In genomic region chr12:33427293-33427692, GRCm38 (mm10) we compare ENCODE assay signal across 26 mouse cellular contexts. TPM values are rescaled to one million over a fixed set of nuclear protein-coding genes. Genes with fewer than 3 reads are reported as not detected.
DNase-seq lines count a peak whose midpoint lies in the region; ATAC-seq and TF ChIP-seq lines count a peak whose summit lies in the region.
"Had no signal": no experiment of that assay in that cellular context is flagged by ENCODE, and none has a peak within 500 bp of the region (broad histone marks: within the 10 kb centered on the region; RNA-seq: fewer than 3 reads in every experiment).

No protein-coding gene starts in this region.

- no peak overlapping the region for H3K9ac ChIP-seq in liver, postnatal 0 days (replicated peaks)
- no peak overlapping the region for H3K9ac ChIP-seq in ES-E14 (ENCODE audit: insufficient read depth, low read depth, low read length, poor library complexity, severe bottlenecking)
- no peak overlapping the region for H3K9ac ChIP-seq in forebrain, embryonic 12.5 days
- H3K9ac ChIP-seq: forebrain, postnatal 0 days; hindbrain, embryonic 12.5 days; hindbrain, embryonic 15.5 days had no signal

- in situ Hi-C loops in ES-E14 (cut with MboI; ENCODE audit: low sequenced_read_pairs in 2 of 2, unreplicated experiment in 2 of 2) = no loop called here

- no peak overlapping the region for H3K4me3 ChIP-seq in liver, postnatal 0 days (ENCODE audit: low read depth, low read length)
- H3K4me3 ChIP-seq in ES-E14 (ENCODE audit: insufficient read depth in 1 of 2, low read depth in 1 of 2, low read length in 2 of 2, poor library complexity in 1 of 2, severe bottlenecking in 1 of 2) (no peak overlapping the region), myocyte (no peak overlapping the region)
- H3K4me3 ChIP-seq in forebrain, embryonic 12.5 days (replicated peaks) = no peak overlapping the region
- H3K4me3 ChIP-seq: forebrain, embryonic 10.5 days; gastrocnemius, adult 2 months; heart, adult 2 months; heart, embryonic 10.5 days; hindbrain, embryonic 12.5 days; hindbrain, embryonic 15.5 days had no signal

- no peak overlapping the region for H3K4me2 ChIP-seq in liver, postnatal 0 days (ENCODE audit: low read depth, low read length)
- H3K4me2 ChIP-seq in myocyte (ENCODE audit: low read depth) = no peak overlapping the region
- H3K4me2 ChIP-seq in forebrain, embryonic 12.5 days = no peak overlapping the region
- H3K4me2 ChIP-seq: hindbrain, embryonic 12.5 days; hindbrain, embryonic 15.5 days had no signal

- H3K4me1 ChIP-seq in liver, postnatal 0 days (ENCODE audit: insufficient read depth) = peaks cover 13% of the 10 kb centered on the region
- H3K4me1 ChIP-seq in ES-E14 (ENCODE audit: control insufficient read depth in 2 of 2, insufficient read depth in 2 of 2, low read length in 2 of 2, poor library complexity in 1 of 2) = peaks cover 10 to 14% of the 10 kb centered on the region in 2 experiments; a peak in 3 of 4 replicates
- peaks cover 8% of the 10 kb centered on the region for H3K4me1 ChIP-seq in forebrain, embryonic 12.5 days

- 35% methylated on average over 3 of the region's 3 CpGs for WGBS in liver, postnatal 0 days (ENCODE audit: insufficient replicate concordance)
- WGBS in forebrain, embryonic 12.5 days = 31% methylated on average over 3 of the region's 3 CpGs

- no peak for TF ChIP-seq POLR2A in myocyte (IDR thresholded peaks at IDR 0.05; ENCODE audit: insufficient read length, low read depth)

- H3K27ac ChIP-seq in liver, postnatal 0 days (ENCODE audit: low read depth) = peak overlapping the region; percentile 72
- peak overlapping the region; percentile 81; the same call in 1 of the 2 replicates for H3K27ac ChIP-seq in ES-E14 (ENCODE audit: insufficient read depth, low read depth, low read length, poor library complexity, severe bottlenecking)
- H3K27ac ChIP-seq in forebrain, embryonic 12.5 days = no peak overlapping the region
- H3K27ac ChIP-seq: forebrain, embryonic 10.5 days; gastrocnemius, adult 2 months; heart, adult 2 months; heart, embryonic 10.5 days; hindbrain, embryonic 12.5 days; hindbrain, embryonic 15.5 days had no signal

- H3K36me3 ChIP-seq in liver, postnatal 0 days (replicated peaks; ENCODE audit: insufficient read depth, low read length) = no peaks in the 10 kb centered on the region
- H3K36me3 ChIP-seq in ES-E14 (ENCODE audit: control insufficient read depth, insufficient read depth, low read length, poor library complexity, severe bottlenecking) (no peaks in the 10 kb centered on the region), myocyte (ENCODE audit: control insufficient read depth, insufficient read depth) (no peaks in the 10 kb centered on the region)
- H3K36me3 ChIP-seq in forebrain, embryonic 12.5 days (replicated peaks) = no peaks in the 10 kb centered on the region
- H3K36me3 ChIP-seq: forebrain, embryonic 10.5 days; heart, embryonic 10.5 days; hindbrain, embryonic 12.5 days; hindbrain, embryonic 15.5 days had no signal

- TF ChIP-seq EP300 in liver, postnatal 0 days (IDR thresholded peaks at IDR 0.05; ENCODE audit: low read depth) = no peak

- peak; percentile 24; the same call in 1 of the 2 replicates for ATAC-seq in liver, postnatal 0 days
- no peak for ATAC-seq in forebrain, embryonic 12.5 days (ENCODE audit: low FRiP score)
- ATAC-seq: CD4-positive, CD25-positive, alpha-beta regulatory T cell, adult 4 months; forebrain, embryonic 14.5 days; forebrain, postnatal 0 days; intestine, postnatal 0 days had no signal

- DNase-seq in liver, postnatal 0 days = no peak
- DNase-seq in liver (no peak), ES-E14 (ENCODE audit: low read depth, low spot score) (no peak)
- no peak for DNase-seq in gastrocnemius, adult 8-10 months (ENCODE audit: low spot score in 2 of 2)
- DNase-seq: adrenal gland, postnatal 14 days; cerebellum, adult 18-20 months; cerebellum, postnatal 14 days; forebrain, postnatal 0 days; gastrocnemius, adult 2 months; gastrocnemius, postnatal 25 days; heart, adult 2 months had no signal

- H3K27me3 ChIP-seq in liver, postnatal 0 days (ENCODE audit: insufficient read depth, low read length) = peaks cover 6% of the 10 kb centered on the region; the same call in 1 of the 2 replicates
- peaks cover 6% of the 10 kb centered on the region for H3K27me3 ChIP-seq in myocyte (ENCODE audit: control insufficient read depth, insufficient read depth, insufficient read length)
- H3K27me3 ChIP-seq in forebrain, embryonic 12.5 days = peaks cover 4% of the 10 kb centered on the region; the same call in 1 of the 2 replicates

- no peak for TF ChIP-seq CTCF in liver, postnatal 0 days (IDR thresholded peaks at IDR 0.05; ENCODE audit: low read depth)

- peaks cover 27% of the 10 kb centered on the region for H3K79me2 ChIP-seq in myocyte (ENCODE audit: control insufficient read depth, insufficient read depth)

- no peaks in the 10 kb centered on the region for H3K9me3 ChIP-seq in liver, postnatal 0 days (ENCODE audit: low read length)
- H3K9me3 ChIP-seq in ES-E14 (ENCODE audit: control insufficient read depth, insufficient read depth, low read depth, low read length) = no peaks in the 10 kb centered on the region
- no peaks in the 10 kb centered on the region for H3K9me3 ChIP-seq in forebrain, embryonic 12.5 days
- H3K9me3 ChIP-seq: forebrain, embryonic 10.5 days; heart, embryonic 10.5 days; hindbrain, embryonic 12.5 days; hindbrain, embryonic 15.5 days had no signal

- H3ac ChIP-seq in myocyte (ENCODE audit: control insufficient read depth, insufficient read length) = no peak overlapping the region

TF ChIP-seq in ES-E14, 5 proteins besides CTCF, POLR2A, EP300 and RAD21:
- TF ChIP-seq ZNF384 (IDR thresholded peaks at IDR 0.05; ENCODE audit: low read depth, low read length) (no peak), HCFC1 (IDR thresholded peaks at IDR 0.05; ENCODE audit: borderline replicate concordance, insufficient read depth, low read length) (no peak), MAFK (IDR thresholded peaks at IDR 0.05; ENCODE audit: insufficient read depth, low read depth, low read length) (no peak), ZC3H11A (IDR thresholded peaks at IDR 0.05; ENCODE audit: borderline replicate concordance, low read depth, low read length) (no peak), CHD2 (IDR thresholded peaks at IDR 0.05; ENCODE audit: low read depth, low read length) (no peak)

TF ChIP-seq in myocyte, 11 proteins besides CTCF, POLR2A, EP300 and RAD21:
- TF ChIP-seq SRF (IDR thresholded peaks at IDR 0.05; ENCODE audit: control insufficient read depth, insufficient read length, low read depth) = no peak
- TF ChIP-seq CEBPB (IDR thresholded peaks at IDR 0.05; ENCODE audit: insufficient read depth, poor library complexity, severe bottlenecking) = 0 out of 2 replicates have a peak, but pooled peaks have one; percentile 14
- TF ChIP-seq MYOD1 (IDR thresholded peaks at IDR 0.05; ENCODE audit: control insufficient read depth in 1 of 3, insufficient read length in 2 of 3, low read depth in 2 of 3) = no peak
- TF ChIP-seq TCF12 (IDR thresholded peaks at IDR 0.05; ENCODE audit: insufficient read depth, poor library complexity, severe bottlenecking) = no peak

RNA-seq across cellular contexts. Expression of gene Twistnb, which starts 2.1 kb away (rescaled TPM):
- 48.2 and 51.8 TPM in 2 replicates for polyA plus RNA-seq in liver, postnatal 0 days (2015; fragmentation: Nextera tagmentation; extraction: Ambion mirVana)
- 23.0 and 27.6 TPM in 2 replicates for total RNA-seq in ES-E14 (2012; rRNA removed)
- polyA plus RNA-seq in myocyte (2012; fragmentation: generic; extraction: Trizol) = 8.7 TPM
- total RNA-seq in gastrocnemius, adult 8-10 months (2022) = 10 to 100 TPM; 10.1 to 12.2 (median 11.0) TPM
- polyA plus RNA-seq in forebrain, embryonic 12.5 days (2016; fragmentation: Nextera tagmentation; extraction: Ambion mirVana) = 45.2 and 47.3 TPM in 2 replicates

RNA-seq across cellular contexts. Expression of gene Efcab10, which starts 32.6 kb away (rescaled TPM):
- polyA plus RNA-seq in liver, postnatal 0 days (2015; fragmentation: Nextera tagmentation; extraction: Ambion mirVana) = not detected in 2 replicates
- total RNA-seq in ES-E14 (2012; rRNA removed) = 0.63 TPM in 1 of 2 replicates, not detected in the other
- not detected for polyA plus RNA-seq in myocyte (2012; fragmentation: generic; extraction: Trizol)
- not detected for total RNA-seq in gastrocnemius, adult 8-10 months (2022)
- polyA plus RNA-seq in forebrain, embryonic 12.5 days (2016; fragmentation: Nextera tagmentation; extraction: Ambion mirVana) = 1.2 and 1.4 TPM in 2 replicates
- total RNA-seq: adrenal gland, postnatal 14 days; gastrocnemius, adult 2 months; gastrocnemius, postnatal 25 days; heart, adult 2 months; heart, postnatal 25 days; hematopoietic stem cell, adult 5-6 weeks; MEL had no signal
- polyA plus RNA-seq: C2C12; CD4-positive, CD25-positive, alpha-beta regulatory T cell, adult 4 months; heart, embryonic 14.5 days; heart, postnatal 0 days had no signal
